Mouse (Mus musculus): Measurements from ENCODE around the gene Cyp2j9.
"Not testable (repeated sequence)": the region's sequence is repeated elsewhere in the genome, so short reads cannot be mapped to it uniquely, and the experiment has no call there.

Cyp2j9 gene

GRCm38 (mm10) chr4:96590911-96591790 is at the start of gene Cyp2j9:
Cyp2j9 (minus strand) TSS chr4:96591578.
- no peak for DNase-seq (ENCODE audit: low read depth, low spot score)

GRCm38 (mm10) chr4:96635455-96635854 is 44.1 kb upstream of the Cyp2j9 start:
- DNase-seq (ENCODE audit: low read depth, low spot score), result no peak

GRCm38 (mm10) chr4:96622474-96622873 is 31.1 kb upstream of the Cyp2j9 start:
- no peak for DNase-seq (ENCODE audit: low read depth, low spot score)

GRCm38 (mm10) chr4:96591791-96592150 is 393 bp upstream of the Cyp2j9 start:
- DNase-seq (ENCODE audit: low read depth, low spot score), result no peak

- no peak for DNase-seq (ENCODE audit: low read depth, low spot score)
Observed at GRCm38 (mm10) chr4:96581425-96582088, 9.8 kb downstream of the Cyp2j9 start.

- not testable (repeated sequence) for DNase-seq (ENCODE audit: low read depth, low spot score)
Observed at GRCm38 (mm10) chr4:96580351-96580750, 11.0 kb downstream of the Cyp2j9 start.

- no peak for DNase-seq (ENCODE audit: low read depth, low spot score)
Observed at GRCm38 (mm10) chr4:96569442-96569841, 21.9 kb downstream of the Cyp2j9 start.

GRCm38 (mm10) chr4:96567988-96568387 is 23.4 kb downstream of the Cyp2j9 start:
- no peak for DNase-seq (ENCODE audit: low read depth, low spot score)

GRCm38 (mm10) chr4:96565808-96566207 is 25.6 kb downstream of the Cyp2j9 start:
- DNase-seq (ENCODE audit: low read depth, low spot score), result no peak

- DNase-seq (ENCODE audit: low read depth, low spot score), result no peak
Observed at GRCm38 (mm10) chr4:96560464-96560863, 30.9 kb downstream of the Cyp2j9 start.

GRCm38 (mm10) chr4:96559781-96560180 is 31.6 kb downstream of the Cyp2j9 start:
- DNase-seq (ENCODE audit: low read depth, low spot score), result no peak

- no peak for DNase-seq (ENCODE audit: low read depth, low spot score)
Observed at GRCm38 (mm10) chr4:96553133-96553819, 38.1 kb downstream of the Cyp2j9 start, which contains the start of gene Cyp2j6. Cyp2j6 (minus strand) TSS chr4:96553661.

GRCm38 (mm10) chr4:96551619-96552018 is 39.8 kb downstream of the Cyp2j9 start:
- no peak for DNase-seq (ENCODE audit: low read depth, low spot score)

- no peak for DNase-seq (ENCODE audit: low read depth, low spot score)
Observed at GRCm38 (mm10) chr4:96545976-96546375, 45.4 kb downstream of the Cyp2j9 start.

GRCm38 (mm10) chr4:96525772-96526171 is 65.6 kb downstream of the Cyp2j9 start:
- no peak for DNase-seq (ENCODE audit: low read depth, low spot score)

- no peak for DNase-seq (ENCODE audit: low read depth, low spot score)
Observed at GRCm38 (mm10) chr4:96522256-96522655, 69.1 kb downstream of the Cyp2j9 start.

Measured in A20 (cell line).